Mouse (Mus musculus): ENCODE measurements around the gene Atg10. TPM values are rescaled to one million over a fixed set of nuclear protein-coding genes. Genes with fewer than 3 reads are reported as not detected.

Atg10 gene
- polyA plus RNA-seq, 1 experiment from 2014 or later = 15.9 TPM

GRCm38 (mm10) chr13:90988226-90988625 is 235.5 kb downstream of the Atg10 start:
- Histone ChIP-seq H3K27me3 (replicated peaks) (no peaks in the 10 kb centered on the region), H3K36me3 (no peaks in the 10 kb centered on the region), H3K9me3 (replicated peaks) (no peaks in the 10 kb centered on the region), H3K4me3 (replicated peaks) (no peak overlapping the region), H3K27ac (replicated peaks) (no peak overlapping the region), H3K9ac (replicated peaks) (no peak overlapping the region), H3K4me2 (no peak overlapping the region), H3K4me1 (no peaks in the 10 kb centered on the region)
- no peak for ATAC-seq (ENCODE audit: low FRiP score)
- 90% methylated on average over 3 of the region's 3 CpGs for WGBS

- H3K27ac ChIP-seq (replicated peaks) = no peak overlapping the region
- ATAC-seq (ENCODE audit: low FRiP score) = no peak
- 88% methylated on average over 3 of the region's 3 CpGs for WGBS
Measured at GRCm38 (mm10) chr13:90985417-90985816, 238.4 kb downstream of the Atg10 start.

GRCm38 (mm10) chr13:90984073-90984472 is 239.7 kb downstream of the Atg10 start:
- Histone ChIP-seq H3K9ac (replicated peaks) (no peak overlapping the region), H3K4me2 (no peak overlapping the region), H3K27me3 (replicated peaks) (no peaks in the 10 kb centered on the region), H3K36me3 (no peaks in the 10 kb centered on the region), H3K9me3 (replicated peaks) (no peaks in the 10 kb centered on the region), H3K27ac (replicated peaks) (no peak overlapping the region), H3K4me1 (no peaks in the 10 kb centered on the region), H3K4me3 (replicated peaks) (no peak overlapping the region)
- no peak for ATAC-seq (ENCODE audit: low FRiP score)
- 80% methylated on average over 2 of the region's 2 CpGs for WGBS

More at GRCm38 (mm10) chr13:90985417-90985816, 238.4 kb downstream of the Atg10 start:
- no peaks in the 10 kb centered on the region for H3K4me1 ChIP-seq
- H3K4me3 ChIP-seq (replicated peaks) = no peak overlapping the region
- no peak overlapping the region for H3K4me2 ChIP-seq
- H3K36me3 ChIP-seq = no peaks in the 10 kb centered on the region
- H3K27me3 ChIP-seq (replicated peaks) = no peaks in the 10 kb centered on the region
- H3K9ac ChIP-seq (replicated peaks) = no peak overlapping the region
- no peaks in the 10 kb centered on the region for H3K9me3 ChIP-seq (replicated peaks)

- WGBS = 92% methylated on average over 1 of the region's 1 CpGs
Measured at GRCm38 (mm10) chr13:90981798-90982197, 242.0 kb downstream of the Atg10 start.

DNA sequence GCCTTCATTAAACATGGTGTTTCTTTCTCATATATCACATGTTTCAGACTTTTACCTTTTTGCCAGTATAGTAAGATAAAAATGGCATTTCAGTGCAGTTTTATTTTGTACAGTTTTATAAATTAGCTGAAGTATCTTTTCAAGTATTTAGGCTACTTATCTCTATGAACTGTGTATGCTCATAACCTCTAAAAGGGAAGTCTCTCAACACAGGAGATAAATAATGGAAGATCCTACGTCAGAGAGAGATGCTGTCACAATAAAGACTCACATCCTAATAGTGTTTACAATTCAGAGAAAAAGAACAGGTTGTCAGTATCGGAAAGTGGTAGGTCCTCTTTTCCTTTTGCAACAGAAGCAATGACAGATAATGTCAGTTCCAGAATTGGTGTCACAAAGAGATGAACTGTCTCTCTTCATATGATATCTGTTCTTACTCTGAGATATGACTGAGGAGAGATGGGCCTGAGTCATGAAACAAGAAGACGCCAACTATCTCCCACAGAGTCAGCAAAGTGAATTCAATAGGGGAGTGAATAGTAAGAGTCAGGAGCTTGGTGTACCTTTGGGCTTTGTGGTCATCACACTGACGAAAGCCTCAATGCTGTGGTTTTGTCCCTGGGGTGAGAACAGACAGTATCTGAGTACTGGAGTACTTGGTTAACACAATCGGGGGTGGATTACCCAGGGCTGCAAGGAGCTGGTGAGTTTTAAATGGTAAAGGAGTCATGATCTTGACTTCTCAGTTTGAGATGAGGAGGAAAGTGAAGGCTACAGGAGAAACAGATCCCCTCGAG is 242.7 kb downstream of the Atg10 start:
- Histone ChIP-seq H3K9ac (replicated peaks) (no peak overlapping the region), H3K4me3 (replicated peaks) (no peak overlapping the region), H3K4me2 (no peak overlapping the region), H3K9me3 (replicated peaks) (no peaks in the 10 kb centered on the region), H3K27me3 (replicated peaks) (no peaks in the 10 kb centered on the region), H3K27ac (replicated peaks) (no peak overlapping the region), H3K4me1 (no peaks in the 10 kb centered on the region), H3K36me3 (no peaks in the 10 kb centered on the region)
- no peak for ATAC-seq (ENCODE audit: low FRiP score)
- WGBS = 90% methylated on average over 6 of the region's 6 CpGs

More at GRCm38 (mm10) chr13:90981798-90982197, 242.0 kb downstream of the Atg10 start:
- Histone ChIP-seq H3K9ac (replicated peaks) (no peak overlapping the region), H3K27ac (replicated peaks) (no peak overlapping the region), H3K4me2 (no peak overlapping the region), H3K4me1 (no peaks in the 10 kb centered on the region), H3K27me3 (replicated peaks) (no peaks in the 10 kb centered on the region), H3K36me3 (no peaks in the 10 kb centered on the region), H3K9me3 (replicated peaks) (no peaks in the 10 kb centered on the region), H3K4me3 (replicated peaks) (no peak overlapping the region)
- ATAC-seq (ENCODE audit: low FRiP score) = no peak

GRCm38 (mm10) chr13:90977057-90977456 is 246.7 kb downstream of the Atg10 start:
- WGBS = 87% methylated on average over 3 of the region's 3 CpGs
- Histone ChIP-seq H3K4me2 (no peak overlapping the region), H3K27ac (replicated peaks) (no peak overlapping the region), H3K36me3 (no peaks in the 10 kb centered on the region), H3K4me3 (replicated peaks) (no peak overlapping the region), H3K9ac (replicated peaks) (no peak overlapping the region), H3K4me1 (0 out of 2 replicates have a peak, but pooled peaks cover 5% of the 10 kb centered on the region), H3K9me3 (replicated peaks) (no peaks in the 10 kb centered on the region), H3K27me3 (replicated peaks) (no peaks in the 10 kb centered on the region)
- no peak for ATAC-seq (ENCODE audit: low FRiP score)

- Histone ChIP-seq H3K4me2 (no peak overlapping the region), H3K27ac (replicated peaks) (no peak overlapping the region), H3K4me1 (0 out of 2 replicates have a peak, but pooled peaks cover 5% of the 10 kb centered on the region), H3K27me3 (replicated peaks) (no peaks in the 10 kb centered on the region), H3K9me3 (replicated peaks) (no peaks in the 10 kb centered on the region), H3K36me3 (no peaks in the 10 kb centered on the region), H3K4me3 (replicated peaks) (no peak overlapping the region), H3K9ac (replicated peaks) (no peak overlapping the region)
- 28% methylated on average over 7 of the region's 7 CpGs for WGBS
- ATAC-seq (ENCODE audit: low FRiP score) = no peak
Measured at GRCm38 (mm10) chr13:90973409-90973808, 250.4 kb downstream of the Atg10 start.

DNA sequence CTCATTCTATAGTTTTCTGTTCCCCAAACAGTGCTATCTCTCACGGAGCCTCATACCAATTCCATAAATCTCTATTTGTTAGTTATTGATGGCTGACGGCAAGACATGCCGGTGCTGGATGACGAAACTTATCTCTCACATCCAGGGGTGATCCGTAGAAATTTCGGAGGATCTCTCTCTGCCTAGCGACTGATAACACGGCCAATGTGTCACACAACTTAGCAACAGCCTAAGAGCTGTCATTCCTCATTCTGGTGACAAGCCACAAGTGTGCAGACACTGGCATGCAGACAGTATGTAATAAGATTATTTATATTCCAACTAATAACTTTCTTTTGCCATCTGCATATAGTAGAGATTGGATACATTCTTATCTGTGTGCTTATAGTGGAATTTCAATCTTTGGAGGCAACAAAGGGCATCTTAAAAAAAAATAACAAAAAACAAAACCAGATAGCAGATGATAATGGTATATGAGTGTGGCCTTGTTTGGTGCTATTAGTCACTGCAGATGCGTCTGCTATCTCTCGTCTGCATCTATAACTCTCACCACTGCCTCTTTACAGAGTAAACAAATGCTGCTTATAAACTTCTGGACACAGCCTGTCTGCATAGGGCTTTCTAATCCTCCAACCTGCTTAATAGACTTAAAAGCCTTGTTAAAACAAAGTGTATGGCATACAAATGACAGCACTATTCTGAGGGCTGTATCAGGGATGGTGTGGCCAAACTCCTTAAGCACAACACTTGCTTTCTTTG is 253.3 kb downstream of the Atg10 start:
- WGBS = 87% methylated on average over 10 of the region's 10 CpGs

DNA sequence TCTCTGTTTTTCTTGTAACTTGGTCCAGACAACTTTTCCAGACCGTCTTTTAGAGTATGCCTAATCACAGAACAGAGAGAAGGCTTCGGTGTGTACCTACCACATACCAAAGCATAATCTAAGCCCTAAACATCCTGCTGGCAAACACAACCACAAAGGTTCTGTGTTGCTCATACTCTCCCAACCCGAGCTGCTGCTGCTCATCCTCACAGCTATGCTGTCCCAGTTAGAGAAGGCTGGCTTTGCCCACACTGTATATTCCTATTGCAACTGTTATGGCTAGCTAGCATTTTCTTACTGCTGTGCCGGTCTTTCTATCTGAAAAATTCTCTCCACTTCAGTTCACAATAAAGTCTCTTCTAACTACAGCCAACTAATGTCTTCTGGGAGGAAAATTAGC is 254.8 kb downstream of the Atg10 start:
- no peaks in the 10 kb centered on the region for H3K36me3 ChIP-seq
- H3K27ac ChIP-seq (replicated peaks) = no peak overlapping the region
- H3K27me3 ChIP-seq (replicated peaks) = no peaks in the 10 kb centered on the region
- H3K4me3 ChIP-seq (replicated peaks) = no peak overlapping the region
- no peak for ATAC-seq (ENCODE audit: low FRiP score)
- H3K4me2 ChIP-seq = no peak overlapping the region
- H3K9me3 ChIP-seq (replicated peaks) = no peaks in the 10 kb centered on the region
- 82% methylated on average over 4 of the region's 4 CpGs for WGBS
- no peak overlapping the region for H3K9ac ChIP-seq (replicated peaks)
- H3K4me1 ChIP-seq = 0 out of 2 replicates have a peak, but pooled peaks cover 5% of the 10 kb centered on the region

More for the DNA sequence above, 253.3 kb downstream of the Atg10 start:
- Histone ChIP-seq H3K4me3 (replicated peaks) (no peak overlapping the region), H3K27me3 (replicated peaks) (no peaks in the 10 kb centered on the region), H3K9ac (replicated peaks) (no peak overlapping the region), H3K4me2 (no peak overlapping the region), H3K4me1 (0 out of 2 replicates have a peak, but pooled peaks cover 5% of the 10 kb centered on the region), H3K36me3 (no peaks in the 10 kb centered on the region), H3K27ac (replicated peaks) (no peak overlapping the region), H3K9me3 (replicated peaks) (no peaks in the 10 kb centered on the region)
- no peak for ATAC-seq (ENCODE audit: low FRiP score)

- Histone ChIP-seq H3K9ac (replicated peaks) (no peak overlapping the region), H3K36me3 (no peaks in the 10 kb centered on the region), H3K4me2 (no peak overlapping the region), H3K4me1 (peaks cover 6% of the 10 kb centered on the region; the same call in 1 of the 2 replicates), H3K4me3 (replicated peaks) (no peak overlapping the region), H3K27me3 (replicated peaks) (no peaks in the 10 kb centered on the region), H3K27ac (replicated peaks) (no peak overlapping the region), H3K9me3 (replicated peaks) (no peaks in the 10 kb centered on the region)
- 2% methylated on average over 4 of the region's 4 CpGs for WGBS
- ATAC-seq (ENCODE audit: low FRiP score) = peak; percentile 89
Measured at GRCm38 (mm10) chr13:90967422-90967821, 256.3 kb downstream of the Atg10 start.

- no peak overlapping the region for H3K27ac ChIP-seq (replicated peaks)
- no peak for ATAC-seq (ENCODE audit: low FRiP score)
- no peak overlapping the region for H3K4me3 ChIP-seq (replicated peaks)
- 81% methylated on average over 8 of the region's 8 CpGs for WGBS
- no peaks in the 10 kb centered on the region for H3K36me3 ChIP-seq
- H3K9me3 ChIP-seq (replicated peaks) = no peaks in the 10 kb centered on the region
- peaks cover 6% of the 10 kb centered on the region; the same call in 1 of the 2 replicates for H3K4me1 ChIP-seq
- H3K27me3 ChIP-seq (replicated peaks) = no peaks in the 10 kb centered on the region
- H3K4me2 ChIP-seq = no peak overlapping the region
- H3K9ac ChIP-seq (replicated peaks) = no peak overlapping the region
Measured at GRCm38 (mm10) chr13:90965996-90966395, 257.8 kb downstream of the Atg10 start.

- Histone ChIP-seq H3K36me3 (no peaks in the 10 kb centered on the region), H3K4me3 (replicated peaks) (no peak overlapping the region), H3K27ac (replicated peaks) (no peak overlapping the region), H3K9me3 (replicated peaks) (no peaks in the 10 kb centered on the region), H3K27me3 (replicated peaks) (no peaks in the 10 kb centered on the region), H3K9ac (replicated peaks) (no peak overlapping the region), H3K4me1 (peaks cover 6% of the 10 kb centered on the region; the same call in 1 of the 2 replicates), H3K4me2 (no peak overlapping the region)
- 81% methylated on average over 4 of the region's 4 CpGs for WGBS
- ATAC-seq (ENCODE audit: low FRiP score) = no peak
Measured at GRCm38 (mm10) chr13:90964511-90964910, 259.3 kb downstream of the Atg10 start.

Measured in neural tube, embryonic 15.5 days (tissue).